ENCODE assay signal across 8 mouse cellular contexts in genomic region chr17:34932287-34932686, GRCm38 (mm10). TPM values are rescaled to one million over a fixed set of nuclear protein-coding genes. Genes with fewer than 3 reads are reported as not detected.
DNase-seq lines count a peak whose midpoint lies in the region; ATAC-seq and TF ChIP-seq lines count a peak whose summit lies in the region.

No protein-coding gene starts in this region.

- TF ChIP-seq EP300 in heart, adult 2 months (IDR thresholded peaks at IDR 0.05; ENCODE audit: insufficient read depth, low read depth, low read length): no peak

- peak overlapping the region; percentile 89; the same call in 1 of the 2 replicates for H3K9ac ChIP-seq in heart, adult 2 months (ENCODE audit: low read depth, low read length)
- H3K9ac ChIP-seq in liver, embryonic 13.5 days: peak overlapping the region; percentile 82

- peak overlapping the region; percentile 85 for H3K27ac ChIP-seq in heart, adult 2 months
- no peak overlapping the region for H3K27ac ChIP-seq in liver, embryonic 13.5 days

- no peaks in the 10 kb centered on the region for H3K27me3 ChIP-seq in heart, adult 2 months (ENCODE audit: control insufficient read depth, insufficient read depth, low read length)
- no peaks in the 10 kb centered on the region for H3K27me3 ChIP-seq in liver, embryonic 13.5 days

- intact Hi-C loops in heart, adult 2 months (cut with DNase I): no loop called here
- intact Hi-C loops in gastrocnemius, postnatal 14 days (cut with DNase I; ENCODE audit: low total_unique reads): no loop called here

- ATAC-seq in liver, embryonic 13.5 days (ENCODE audit: low read depth): no peak

- no peak for TF ChIP-seq CTCF in heart, adult 2 months (IDR thresholded peaks at IDR 0.05)

- peaks cover 1% of the 10 kb centered on the region; the same call in 1 of the 2 replicates for H3K4me1 ChIP-seq in heart, adult 2 months (ENCODE audit: control insufficient read depth, insufficient read depth, low read length)
- H3K4me1 ChIP-seq in liver, embryonic 13.5 days (replicated peaks): peaks cover 53% of the 10 kb centered on the region

- H3K4me3 ChIP-seq in heart, adult 2 months: peak overlapping the region; percentile 90
- peak overlapping the region; percentile 76 for H3K4me3 ChIP-seq in liver, embryonic 13.5 days (replicated peaks)

- peak overlapping the region; percentile 97 for H3K4me2 ChIP-seq in liver, embryonic 13.5 days

- no peaks in the 10 kb centered on the region for H3K9me3 ChIP-seq in liver, embryonic 13.5 days (replicated peaks)

- no peaks in the 10 kb centered on the region for H3K79me2 ChIP-seq in heart, adult 2 months (replicated peaks; ENCODE audit: control insufficient read depth, insufficient read depth, low read length)

- H3K36me3 ChIP-seq in heart, adult 2 months (ENCODE audit: control insufficient read depth, insufficient read depth, low read length): no peaks in the 10 kb centered on the region
- peaks cover 6% of the 10 kb centered on the region; the same call in 1 of the 2 replicates for H3K36me3 ChIP-seq in liver, embryonic 13.5 days

- WGBS in heart, adult 2 months: 50% methylated on average over 8 of the region's 8 CpGs
- 61% methylated on average over 8 of the region's 8 CpGs for WGBS in liver, embryonic 13.5 days (ENCODE audit: insufficient replicate concordance)

- DNase-seq in heart, adult 2 months: no peak
- DNase-seq in heart, adult 18-20 months: no peak
- DNase-seq in thymus, postnatal 4 days: peak; percentile 38
- no peak for DNase-seq in thymus, postnatal 25 days
- no peak for DNase-seq in liver, embryonic 13.5 days
- DNase-seq in embryo, embryonic 11 days: no peak
- DNase-seq in gastrocnemius, postnatal 25 days: no peak
- DNase-seq in gastrocnemius, postnatal 14 days: no peak

- no peak for TF ChIP-seq POLR2A in heart, adult 2 months (IDR thresholded peaks at IDR 0.05; ENCODE audit: insufficient read depth, low read depth, low read length)

RNA-seq across cellular contexts. Expression of gene Neu1, which starts 1.2 kb away (rescaled TPM):
- 10 to 100 TPM; 14.5 TPM for total RNA-seq in heart, adult 2 months (2021)
- 22.0 and 23.6 TPM in 2 replicates for polyA plus RNA-seq in heart, adult 2 months (2012; rRNA removed)
- total RNA-seq in heart, adult 18-20 months (2021): 10 to 100 TPM; 14.6 to 15.9 TPM
- polyA plus RNA-seq in liver, embryonic 13.5 days (2015; fragmentation: Nextera tagmentation; extraction: Ambion mirVana): 14.2 and 15.2 TPM in 2 replicates
- total RNA-seq in gastrocnemius, postnatal 25 days (2021): 1 to 10 TPM; 8.5 to 9.3 TPM
- total RNA-seq in gastrocnemius, postnatal 14 days (2021): 1 to 10 TPM; 8.0 to 8.3 TPM

RNA-seq across cellular contexts. Expression of gene Slc44a4, which starts 18.0 kb away (rescaled TPM):
- not detected for total RNA-seq in heart, adult 2 months (2021)
- 1.1 TPM in 1 of 2 replicates, not detected in the other for polyA plus RNA-seq in heart, adult 2 months (2012; rRNA removed)
- under 1 TPM in 1 of 2 experiments, not detected in 1; 0.62 TPM for total RNA-seq in heart, adult 18-20 months (2021)
- polyA plus RNA-seq in liver, embryonic 13.5 days (2015; fragmentation: Nextera tagmentation; extraction: Ambion mirVana): 1.5 TPM in 2 replicates
- not detected for total RNA-seq in gastrocnemius, postnatal 25 days (2021)
- total RNA-seq in gastrocnemius, postnatal 14 days (2021): under 1 TPM in 1 of 2 experiments, not detected in 1; 0.09 TPM

RNA-seq across cellular contexts. Expression of gene Hspa1b, which starts 26.8 kb away (rescaled TPM):
- total RNA-seq in heart, adult 2 months (2021): 10 to 100 TPM in 1 of 2 experiments, 1 to 10 TPM in 1; 2.9 to 11.2 TPM
- polyA plus RNA-seq in heart, adult 2 months (2012; rRNA removed): 2.0 and 6.3 TPM in 2 replicates
- total RNA-seq in heart, adult 18-20 months (2021): 10 to 100 TPM; 15.5 to 68.2 TPM
- 0.07 and 0.15 TPM in 2 replicates for polyA plus RNA-seq in liver, embryonic 13.5 days (2015; fragmentation: Nextera tagmentation; extraction: Ambion mirVana)
- 1 to 10 TPM; 4.4 to 6.7 TPM for total RNA-seq in gastrocnemius, postnatal 25 days (2021)
- total RNA-seq in gastrocnemius, postnatal 14 days (2021): 1 to 10 TPM; 2.6 to 5.9 TPM

RNA-seq across cellular contexts. Expression of gene Ehmt2, which starts 34.0 kb away (rescaled TPM):
- 10 to 100 TPM; 38.0 to 42.6 TPM for total RNA-seq in heart, adult 2 months (2021)
- 61.6 and 64.0 TPM in 2 replicates for polyA plus RNA-seq in heart, adult 2 months (2012; rRNA removed)
- total RNA-seq in heart, adult 18-20 months (2021): 10 to 100 TPM; 38.1 to 42.7 TPM
- 16.8 and 17.7 TPM in 2 replicates for polyA plus RNA-seq in liver, embryonic 13.5 days (2015; fragmentation: Nextera tagmentation; extraction: Ambion mirVana)
- total RNA-seq in gastrocnemius, postnatal 25 days (2021): 10 to 100 TPM; 25.5 to 26.4 TPM
- total RNA-seq in gastrocnemius, postnatal 14 days (2021): 10 to 100 TPM; 29.4 to 32.2 TPM

RNA-seq across cellular contexts. Expression of gene C2, which starts 34.2 kb away (rescaled TPM):
- 1 to 10 TPM; 1.8 to 3.1 TPM for total RNA-seq in heart, adult 2 months (2021)
- polyA plus RNA-seq in heart, adult 2 months (2012; rRNA removed): 4.5 and 8.1 TPM in 2 replicates
- 1 to 10 TPM; 2.8 to 4.1 TPM for total RNA-seq in heart, adult 18-20 months (2021)
- polyA plus RNA-seq in liver, embryonic 13.5 days (2015; fragmentation: Nextera tagmentation; extraction: Ambion mirVana): 11.1 and 11.7 TPM in 2 replicates
- 1 to 10 TPM; 2.6 to 2.9 TPM for total RNA-seq in gastrocnemius, postnatal 25 days (2021)
- 1 to 10 TPM; 1.8 to 3.1 TPM for total RNA-seq in gastrocnemius, postnatal 14 days (2021)
